Mouse (Mus musculus): Measurements from ENCODE around the gene Ulk4. TPM values are rescaled to one million over a fixed set of nuclear protein-coding genes. Genes with fewer than 3 reads are reported as not detected.
"Not testable (repeated sequence)": the region's sequence is repeated elsewhere in the genome, so short reads cannot be mapped to it uniquely, and the experiment has no call there.

Ulk4 gene
- polyA plus RNA-seq, 1 experiment from 2014 or later, result 159 TPM

- H3K4me1 ChIP-seq (replicated peaks), result peaks cover 6% of the 10 kb centered on the region; the same call in 1 of the 2 replicates
- no peaks in the 10 kb centered on the region for H3K27me3 ChIP-seq
- 0 out of 2 replicates have a peak overlapping the region, but pooled peaks have one; percentile 41 for H3K27ac ChIP-seq
- H3K9ac ChIP-seq (replicated peaks), result no peak overlapping the region
- peaks cover 20% of the 10 kb centered on the region for H3K36me3 ChIP-seq
- 0 out of 2 replicates have a peak, but pooled peaks cover 9% of the 10 kb centered on the region for H3K9me3 ChIP-seq
- no peak overlapping the region for H3K4me3 ChIP-seq (replicated peaks)
- no peak overlapping the region for H3K4me2 ChIP-seq (replicated peaks)
- no peak for ATAC-seq
- WGBS, result 89% methylated on average over 7 of the region's 7 CpGs
Measured at GRCm38 (mm10) chr9:121205046-121205445, 72.0 kb downstream of the Ulk4 start.

GRCm38 (mm10) chr9:121204149-121204800 lies 72.7 kb downstream of the Ulk4 start:
- 71% methylated on average over 14 of the region's 14 CpGs for WGBS

GRCm38 (mm10) chr9:121203686-121204085 lies 73.3 kb downstream of the Ulk4 start:
- Histone ChIP-seq H3K4me1 (replicated peaks) (peaks cover 6% of the 10 kb centered on the region; the same call in 1 of the 2 replicates), H3K4me2 (replicated peaks) (no peak overlapping the region), H3K4me3 (replicated peaks) (no peak overlapping the region), H3K9me3 (0 out of 2 replicates have a peak, but pooled peaks cover 6% of the 10 kb centered on the region), H3K36me3 (peaks cover 14% of the 10 kb centered on the region), H3K9ac (replicated peaks) (no peak overlapping the region), H3K27ac (no peak overlapping the region), H3K27me3 (no peaks in the 10 kb centered on the region)
- WGBS, result 91% methylated on average over 1 of the region's 1 CpGs
- no peak for ATAC-seq

More at GRCm38 (mm10) chr9:121204149-121204800, 72.7 kb downstream of the Ulk4 start:
- Histone ChIP-seq H3K4me1 (replicated peaks) (peaks cover 6% of the 10 kb centered on the region; the same call in 1 of the 2 replicates), H3K9me3 (0 out of 2 replicates have a peak, but pooled peaks cover 9% of the 10 kb centered on the region), H3K4me2 (replicated peaks) (no peak overlapping the region), H3K4me3 (replicated peaks) (no peak overlapping the region), H3K27ac (peak overlapping the region; percentile 41; the same call in 1 of the 2 replicates), H3K9ac (replicated peaks) (no peak overlapping the region), H3K27me3 (no peaks in the 10 kb centered on the region), H3K36me3 (peaks cover 17% of the 10 kb centered on the region)
- 0 out of 2 replicates have a peak, but pooled peaks have one; percentile 43 for ATAC-seq

GRCm38 (mm10) chr9:121199146-121199685 lies 77.8 kb downstream of the Ulk4 start:
- not testable (repeated sequence) for H3K27me3 ChIP-seq; H3K4me3 ChIP-seq (replicated peaks); H3K27ac ChIP-seq; H3K4me1 ChIP-seq (replicated peaks); H3K4me2 ChIP-seq (replicated peaks); ATAC-seq; H3K9ac ChIP-seq (replicated peaks)
- Histone ChIP-seq H3K9me3 (peaks cover 15% of the 10 kb centered on the region), H3K36me3 (peaks cover 15% of the 10 kb centered on the region; the same call in 1 of the 2 replicates)
- WGBS, result 89% methylated on average over 5 of the region's 5 CpGs

GRCm38 (mm10) chr9:121196473-121196872 lies 80.5 kb downstream of the Ulk4 start:
- peaks cover 21% of the 10 kb centered on the region for H3K9me3 ChIP-seq
- no peak overlapping the region for H3K27ac ChIP-seq
- no peak overlapping the region for H3K4me2 ChIP-seq (replicated peaks)
- no peak for ATAC-seq
- no peak overlapping the region for H3K4me3 ChIP-seq (replicated peaks)
- peaks cover 29% of the 10 kb centered on the region for H3K36me3 ChIP-seq
- H3K4me1 ChIP-seq (replicated peaks), result no peaks in the 10 kb centered on the region
- H3K27me3 ChIP-seq, result no peaks in the 10 kb centered on the region
- WGBS, result 93% methylated on average over 9 of the region's 9 CpGs
- no peak overlapping the region for H3K9ac ChIP-seq (replicated peaks)

- no peak for ATAC-seq
- H3K9ac ChIP-seq (replicated peaks), result no peak overlapping the region
- peaks cover 32% of the 10 kb centered on the region for H3K36me3 ChIP-seq
- no peak overlapping the region for H3K4me3 ChIP-seq (replicated peaks)
- no peaks in the 10 kb centered on the region for H3K4me1 ChIP-seq (replicated peaks)
- H3K9me3 ChIP-seq, result peaks cover 21% of the 10 kb centered on the region
- H3K4me2 ChIP-seq (replicated peaks), result no peak overlapping the region
- no peak overlapping the region for H3K27ac ChIP-seq
- H3K27me3 ChIP-seq, result no peaks in the 10 kb centered on the region
- 94% methylated on average over 4 of the region's 4 CpGs for WGBS
Measured at GRCm38 (mm10) chr9:121195106-121195505, 81.9 kb downstream of the Ulk4 start.

- H3K36me3 ChIP-seq, result peaks cover 35% of the 10 kb centered on the region
- no peak overlapping the region for H3K4me2 ChIP-seq (replicated peaks)
- no peak overlapping the region for H3K4me3 ChIP-seq (replicated peaks)
- H3K27me3 ChIP-seq, result no peaks in the 10 kb centered on the region
- H3K4me1 ChIP-seq (replicated peaks), result no peaks in the 10 kb centered on the region
- no peak for ATAC-seq
- H3K9me3 ChIP-seq, result peaks cover 21% of the 10 kb centered on the region
- WGBS, result 96% methylated on average over 26 of the region's 26 CpGs
- H3K9ac ChIP-seq (replicated peaks), result no peak overlapping the region
- no peak overlapping the region for H3K27ac ChIP-seq
Measured at GRCm38 (mm10) chr9:121192601-121193370, 84.2 kb downstream of the Ulk4 start.

GRCm38 (mm10) chr9:121187811-121188210 lies 89.2 kb downstream of the Ulk4 start:
- H3K9ac ChIP-seq (replicated peaks), result no peak overlapping the region
- no peak overlapping the region for H3K27ac ChIP-seq
- WGBS, result 84% methylated on average over 8 of the region's 8 CpGs
- H3K27me3 ChIP-seq, result no peaks in the 10 kb centered on the region
- ATAC-seq, result no peak
- no peak overlapping the region for H3K4me3 ChIP-seq (replicated peaks)
- no peak overlapping the region for H3K4me2 ChIP-seq (replicated peaks)
- peaks cover 7% of the 10 kb centered on the region; the same call in 1 of the 2 replicates for H3K9me3 ChIP-seq
- peaks cover 27% of the 10 kb centered on the region for H3K36me3 ChIP-seq
- H3K4me1 ChIP-seq (replicated peaks), result no peaks in the 10 kb centered on the region

GRCm38 (mm10) chr9:121185796-121186195 lies 91.2 kb downstream of the Ulk4 start:
- Histone ChIP-seq H3K4me1 (replicated peaks) (no peaks in the 10 kb centered on the region), H3K9ac (replicated peaks) (no peak overlapping the region), H3K27me3 (no peaks in the 10 kb centered on the region), H3K4me3 (replicated peaks) (no peak overlapping the region), H3K27ac (no peak overlapping the region), H3K4me2 (replicated peaks) (no peak overlapping the region), H3K36me3 (peaks cover 13% of the 10 kb centered on the region), H3K9me3 (no peaks in the 10 kb centered on the region)
- WGBS, result 71% methylated on average over 6 of the region's 6 CpGs
- no peak for ATAC-seq

- no peak for ATAC-seq
- Histone ChIP-seq H3K36me3 (peaks cover 7% of the 10 kb centered on the region), H3K4me1 (replicated peaks) (no peaks in the 10 kb centered on the region), H3K27me3 (no peaks in the 10 kb centered on the region), H3K9me3 (peaks cover 7% of the 10 kb centered on the region; the same call in 1 of the 2 replicates), H3K27ac (no peak overlapping the region), H3K4me3 (replicated peaks) (no peak overlapping the region), H3K4me2 (replicated peaks) (no peak overlapping the region), H3K9ac (replicated peaks) (no peak overlapping the region)
- 96% methylated on average over 7 of the region's 7 CpGs for WGBS
Measured at GRCm38 (mm10) chr9:121176350-121176749, 100.6 kb downstream of the Ulk4 start.

GRCm38 (mm10) chr9:121175201-121175600 lies 101.8 kb downstream of the Ulk4 start:
- no peaks in the 10 kb centered on the region for H3K27me3 ChIP-seq
- ATAC-seq, result no peak
- H3K9ac ChIP-seq (replicated peaks), result no peak overlapping the region
- no peak overlapping the region for H3K27ac ChIP-seq
- H3K36me3 ChIP-seq, result peaks cover 7% of the 10 kb centered on the region
- H3K9me3 ChIP-seq, result peaks cover 7% of the 10 kb centered on the region; the same call in 1 of the 2 replicates
- H3K4me2 ChIP-seq (replicated peaks), result no peak overlapping the region
- WGBS, result 80% methylated on average over 11 of the region's 11 CpGs
- H3K4me3 ChIP-seq (replicated peaks), result no peak overlapping the region
- H3K4me1 ChIP-seq (replicated peaks), result no peaks in the 10 kb centered on the region

GRCm38 (mm10) chr9:121172123-121172522 lies 104.9 kb downstream of the Ulk4 start:
- ATAC-seq, result no peak
- Histone ChIP-seq H3K9me3 (no peaks in the 10 kb centered on the region), H3K27me3 (no peaks in the 10 kb centered on the region), H3K4me1 (replicated peaks) (no peaks in the 10 kb centered on the region), H3K36me3 (no peaks in the 10 kb centered on the region), H3K27ac (no peak overlapping the region), H3K4me2 (replicated peaks) (no peak overlapping the region), H3K9ac (replicated peaks) (no peak overlapping the region), H3K4me3 (replicated peaks) (no peak overlapping the region)
- WGBS, result 93% methylated on average over 6 of the region's 6 CpGs
